Mouse (Mus musculus): ENCODE results near the gene Taf1a.

Taf1a gene

GRCm38 (mm10) chr1:183414081-183414727 lies 25.4 kb downstream of the Taf1a start:
- DNase-seq (ENCODE audit: low spot score), result no peak

- no peak for DNase-seq (ENCODE audit: low spot score)
Observed at GRCm38 (mm10) chr1:183417873-183418272, 29.1 kb downstream of the Taf1a start, which contains the start of gene Hhipl2. Gene Hhipl2 (plus strand): TSS chr1:183418215.

- no peak for DNase-seq (ENCODE audit: low spot score)
Observed at GRCm38 (mm10) chr1:183419741-183420140, 31.0 kb downstream of the Taf1a start.

GRCm38 (mm10) chr1:183420296-183420695 lies 31.5 kb downstream of the Taf1a start:
- DNase-seq (ENCODE audit: low spot score), result no peak

- no peak for DNase-seq (ENCODE audit: low spot score)
Observed at GRCm38 (mm10) chr1:183424100-183424499, 35.3 kb downstream of the Taf1a start.

GRCm38 (mm10) chr1:183434918-183435317 lies 46.1 kb downstream of the Taf1a start:
- no peak for DNase-seq (ENCODE audit: low spot score)

- DNase-seq (ENCODE audit: low spot score), result peak; percentile 88
Observed at GRCm38 (mm10) chr1:183439036-183439435, 50.3 kb downstream of the Taf1a start.

- DNase-seq (ENCODE audit: low spot score), result peak; percentile 37
Observed at GRCm38 (mm10) chr1:183442015-183442774, 53.4 kb downstream of the Taf1a start.

GRCm38 (mm10) chr1:183453066-183453465 lies 64.3 kb downstream of the Taf1a start:
- DNase-seq (ENCODE audit: low spot score), result no peak

Measured in ovary, adult 18-20 months (tissue).